Mouse (Mus musculus) lung, embryonic 15.5 days (tissue): ENCODE measurements around the gene Cpox. TPM values are rescaled to one million over a fixed set of nuclear protein-coding genes. Genes with fewer than 3 reads are reported as not detected.

Source experiments
- ATAC-seq: fragments of 200-750 bp; cut with Nextera tagmentation; 2 replicates; pipeline ENCODE4 v1.8.0; 2017; ENCODE audit warnings: moderate number of reproducible peaks, borderline replicate concordance; ENCODE audit not compliant: low FRiP score, low TSS enrichment; ENCODE audit errors: extremely low read depth
- H3K27ac ChIP-seq: fragments of 300-500 bp; sonication (generic); 2 replicates; pipeline ENCODE4 v1.5.1; 2015; ENCODE audit warnings: moderate library complexity, mild to moderate bottlenecking, inconsistent platforms
- H3K27me3 ChIP-seq: fragments of 300-500 bp; sonication (generic); 2 replicates; pipeline ENCODE4 v1.6.1; 2015; ENCODE audit warnings: inconsistent platforms
- H3K36me3 ChIP-seq: fragments of 300-500 bp; sonication (generic); 2 replicates; pipeline ENCODE4 v1.6.1; 2015; ENCODE audit warnings: inconsistent platforms
- H3K4me1 ChIP-seq: fragments of 300-500 bp; sonication (generic); 2 replicates; pipeline ENCODE4 v1.6.1; 2015; ENCODE audit warnings: inconsistent platforms
- H3K4me2 ChIP-seq: fragments of 300-500 bp; sonication (generic); 2 replicates; pipeline ENCODE4 v1.6.1; 2015; ENCODE audit warnings: inconsistent platforms, mild to moderate bottlenecking, moderate library complexity
- H3K4me3 ChIP-seq: fragments of 300-500 bp; sonication (generic); 2 replicates; pipeline ENCODE4 v1.5.1; 2015; ENCODE audit warnings: mild to moderate bottlenecking, inconsistent platforms
- H3K9ac ChIP-seq: fragments of 300-500 bp; sonication (generic); 2 replicates; pipeline ENCODE4 v1.6.1; 2015; ENCODE audit warnings: inconsistent platforms
- H3K9me3 ChIP-seq: fragments of 300-500 bp; sonication (generic); 2 replicates; pipeline ENCODE4 v1.6.1; 2016; ENCODE audit warnings: inconsistent platforms
- WGBS: fragments of 180-500 bp; shearing (Covaris S2); methylation state at CpG from one replicate; pipeline ENCODE4 v1.1.7; 2015; 5-methylcytosine and 5-hydroxymethylcytosine counted together
- polyA plus RNA-seq: library from polyadenylated mRNA; unstranded; fragments of >200 nt; fragmentation: Nextera tagmentation; extraction: Ambion mirVana; gene quantifications from 2 replicates; pipeline ENCODE4 v1.2.1, GENCODE M21; 2015

The Cpox gene
- polyA plus RNA-seq, 1 experiment from 2014 or later, result 24.9 TPM

- no peaks in the 10 kb centered on the region for H3K9me3 ChIP-seq
- H3K9ac ChIP-seq, result no peak overlapping the region
- peak overlapping the region; percentile 86 for H3K4me2 ChIP-seq
- peaks cover 8% of the 10 kb centered on the region for H3K4me1 ChIP-seq
- H3K36me3 ChIP-seq, result peaks cover 25% of the 10 kb centered on the region
- no peaks in the 10 kb centered on the region for H3K27me3 ChIP-seq
- no peak for ATAC-seq
- H3K27ac ChIP-seq, result no peak overlapping the region
- WGBS, result 63% methylated on average over 8 of the region's 8 CpGs
- H3K4me3 ChIP-seq, result peak overlapping the region; percentile 91
These were observed 1.3 kb downstream of the Cpox start for GRCm38 (mm10) chr16:58671212-58671985.

- Histone ChIP-seq H3K36me3 (peaks cover 33% of the 10 kb centered on the region), H3K4me3 (no peak overlapping the region), H3K27me3 (no peaks in the 10 kb centered on the region), H3K9ac (no peak overlapping the region), H3K9me3 (no peaks in the 10 kb centered on the region), H3K27ac (no peak overlapping the region), H3K4me1 (peaks cover 8% of the 10 kb centered on the region), H3K4me2 (no peak overlapping the region)
- 88% methylated on average over 13 of the region's 13 CpGs for WGBS
- no peak for ATAC-seq
These were observed 2.3 kb downstream of the Cpox start for GRCm38 (mm10) chr16:58672396-58672795.

- Histone ChIP-seq H3K4me1 (peaks cover 8% of the 10 kb centered on the region), H3K27ac (no peak overlapping the region), H3K4me2 (no peak overlapping the region), H3K9ac (no peak overlapping the region), H3K27me3 (no peaks in the 10 kb centered on the region), H3K36me3 (peaks cover 38% of the 10 kb centered on the region), H3K9me3 (no peaks in the 10 kb centered on the region), H3K4me3 (no peak overlapping the region)
- WGBS, result 87% methylated on average over 15 of the region's 15 CpGs
- ATAC-seq, result no peak
These were observed 3.8 kb downstream of the Cpox start for GRCm38 (mm10) chr16:58673811-58674410.

DNA sequence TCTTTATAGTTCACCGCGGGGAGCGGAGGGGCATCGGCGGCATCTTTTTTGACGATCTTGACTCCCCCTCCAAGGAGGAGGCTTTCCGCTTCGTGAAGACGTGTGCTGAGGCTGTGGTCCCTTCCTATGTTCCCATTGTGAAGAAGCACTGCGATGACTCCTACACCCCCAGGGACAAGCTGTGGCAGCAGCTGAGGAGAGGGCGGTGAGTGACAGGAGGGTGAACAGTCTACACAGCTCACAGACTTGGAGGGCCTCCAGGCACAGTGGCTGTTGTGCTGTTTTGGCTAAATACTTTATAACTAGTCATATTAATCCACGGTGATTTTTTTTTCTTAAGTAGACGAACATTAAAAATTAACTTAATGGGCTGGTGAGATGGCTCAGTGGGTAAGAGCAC is 5.2 kb downstream of the Cpox start:
- WGBS, result 95% methylated on average over 13 of the region's 13 CpGs
- Histone ChIP-seq H3K4me3 (no peak overlapping the region), H3K4me2 (no peak overlapping the region), H3K27me3 (no peaks in the 10 kb centered on the region), H3K27ac (no peak overlapping the region), H3K9ac (no peak overlapping the region), H3K9me3 (no peaks in the 10 kb centered on the region), H3K4me1 (peaks cover 4% of the 10 kb centered on the region; the same call in 1 of the 2 replicates), H3K36me3 (peaks cover 38% of the 10 kb centered on the region)
- no peak for ATAC-seq

DNA sequence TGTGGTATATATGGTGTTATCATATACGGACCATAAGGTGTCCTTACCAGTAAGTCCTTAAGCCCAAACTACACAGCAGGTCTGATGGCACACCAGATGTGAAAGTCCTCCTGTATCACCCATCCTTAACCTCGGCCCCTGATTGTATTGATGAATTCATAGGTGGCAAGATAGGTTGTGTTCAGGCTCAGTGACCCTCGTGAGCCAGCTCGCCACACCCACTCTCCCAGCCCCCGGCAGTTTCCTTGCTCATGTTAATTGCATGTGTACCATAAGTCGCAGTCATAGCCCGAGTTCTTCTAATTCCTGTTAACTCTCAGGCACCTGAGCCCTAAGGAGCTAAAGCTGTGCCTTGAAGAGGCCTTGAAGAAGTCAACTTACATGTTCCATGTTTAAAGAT is 6.1 kb downstream of the Cpox start:
- WGBS, result 79% methylated on average over 7 of the region's 7 CpGs
- no peak overlapping the region for H3K4me3 ChIP-seq
- peaks cover 44% of the 10 kb centered on the region for H3K36me3 ChIP-seq
- no peaks in the 10 kb centered on the region for H3K27me3 ChIP-seq
- peaks cover 4% of the 10 kb centered on the region; the same call in 1 of the 2 replicates for H3K4me1 ChIP-seq
- ATAC-seq, result no peak
- H3K9ac ChIP-seq, result no peak overlapping the region
- H3K27ac ChIP-seq, result no peak overlapping the region
- H3K4me2 ChIP-seq, result no peak overlapping the region
- no peaks in the 10 kb centered on the region for H3K9me3 ChIP-seq

- H3K27ac ChIP-seq, result no peak overlapping the region
- peaks cover 1% of the 10 kb centered on the region; the same call in 1 of the 2 replicates for H3K4me1 ChIP-seq
- H3K9me3 ChIP-seq, result no peaks in the 10 kb centered on the region
- no peak for ATAC-seq
- H3K36me3 ChIP-seq, result peaks cover 44% of the 10 kb centered on the region
- H3K27me3 ChIP-seq, result no peaks in the 10 kb centered on the region
- no peak overlapping the region for H3K4me2 ChIP-seq
- H3K9ac ChIP-seq, result no peak overlapping the region
- WGBS, result 86% methylated on average over 3 of the region's 3 CpGs
- H3K4me3 ChIP-seq, result no peak overlapping the region
These were observed 6.5 kb downstream of the Cpox start for GRCm38 (mm10) chr16:58676633-58677032.

- 81% methylated on average over 5 of the region's 5 CpGs for WGBS
- Histone ChIP-seq H3K4me2 (no peak overlapping the region), H3K36me3 (peaks cover 44% of the 10 kb centered on the region), H3K27me3 (no peaks in the 10 kb centered on the region), H3K9ac (no peak overlapping the region), H3K9me3 (no peaks in the 10 kb centered on the region), H3K4me1 (no peaks in the 10 kb centered on the region), H3K4me3 (no peak overlapping the region), H3K27ac (no peak overlapping the region)
- no peak for ATAC-seq
These were observed 7.4 kb downstream of the Cpox start for GRCm38 (mm10) chr16:58677491-58677890.

DNA sequence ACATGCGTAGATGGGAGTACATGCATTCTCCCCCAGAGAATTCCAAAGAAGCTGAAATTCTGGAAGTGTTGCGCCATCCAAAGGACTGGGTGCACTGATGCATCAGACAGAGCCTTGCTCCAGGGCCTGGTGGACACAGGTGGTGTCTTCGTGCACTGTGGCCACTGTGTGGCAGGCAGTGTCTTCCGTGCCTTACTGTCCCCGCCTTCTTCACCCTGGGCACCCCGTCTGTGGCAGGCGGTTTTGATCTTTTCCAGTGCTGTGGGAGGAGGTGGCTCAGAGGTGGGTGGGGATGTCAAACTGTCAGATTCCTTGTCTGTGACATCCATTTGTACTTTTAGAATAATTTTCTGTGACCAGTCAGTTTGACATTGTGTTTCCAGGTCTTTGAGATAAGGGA is 8.6 kb downstream of the Cpox start:
- no peak overlapping the region for H3K27ac ChIP-seq
- H3K36me3 ChIP-seq, result peaks cover 41% of the 10 kb centered on the region
- H3K9me3 ChIP-seq, result no peaks in the 10 kb centered on the region
- H3K4me2 ChIP-seq, result no peak overlapping the region
- no peak overlapping the region for H3K9ac ChIP-seq
- no peak overlapping the region for H3K4me3 ChIP-seq
- WGBS, result 72% methylated on average over 7 of the region's 7 CpGs
- no peak for ATAC-seq
- H3K27me3 ChIP-seq, result no peaks in the 10 kb centered on the region
- H3K4me1 ChIP-seq, result no peaks in the 10 kb centered on the region

- ATAC-seq, result no peak
These were observed 12.0 kb downstream of the Cpox start for GRCm38 (mm10) chr16:58682046-58682445.

DNA sequence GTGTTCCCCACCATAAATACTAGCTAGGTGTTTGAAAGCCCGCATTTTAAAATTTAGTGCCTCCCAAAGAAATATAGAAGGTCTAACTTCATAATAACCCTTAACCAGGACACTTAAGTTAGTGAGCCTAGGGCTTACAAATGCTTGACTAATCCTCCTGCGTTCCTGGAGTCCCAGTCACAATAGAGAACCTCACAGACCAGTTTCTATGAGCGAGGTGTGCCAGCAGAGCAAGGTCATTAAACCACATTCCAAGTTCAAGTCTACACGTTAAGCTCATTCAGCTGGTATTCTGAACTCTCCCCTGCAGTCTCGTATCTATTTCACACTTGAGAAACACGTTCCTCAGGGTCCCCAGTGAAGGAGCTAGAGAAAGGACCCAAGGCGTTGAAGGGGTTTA is 12.8 kb downstream of the Cpox start:
- Histone ChIP-seq H3K27ac (no peak overlapping the region), H3K4me2 (no peak overlapping the region), H3K4me3 (no peak overlapping the region), H3K36me3 (peaks cover 9% of the 10 kb centered on the region; the same call in 1 of the 2 replicates), H3K4me1 (no peaks in the 10 kb centered on the region), H3K27me3 (no peaks in the 10 kb centered on the region), H3K9me3 (no peaks in the 10 kb centered on the region), H3K9ac (no peak overlapping the region)
- ATAC-seq, result no peak
- 75% methylated on average over 7 of the region's 7 CpGs for WGBS

More at GRCm38 (mm10) chr16:58682046-58682445, 12.0 kb downstream of the Cpox start:
- H3K27ac ChIP-seq, result no peak overlapping the region
- no peak overlapping the region for H3K4me2 ChIP-seq
- H3K9ac ChIP-seq, result no peak overlapping the region
- WGBS, result 88% methylated on average over 6 of the region's 6 CpGs
- H3K27me3 ChIP-seq, result no peaks in the 10 kb centered on the region
- H3K9me3 ChIP-seq, result no peaks in the 10 kb centered on the region
- no peaks in the 10 kb centered on the region for H3K4me1 ChIP-seq
- peaks cover 14% of the 10 kb centered on the region; the same call in 1 of the 2 replicates for H3K36me3 ChIP-seq
- H3K4me3 ChIP-seq, result no peak overlapping the region

- Histone ChIP-seq H3K4me1 (no peaks in the 10 kb centered on the region), H3K9ac (no peak overlapping the region), H3K9me3 (no peaks in the 10 kb centered on the region), H3K4me2 (no peak overlapping the region), H3K36me3 (peaks cover 6% of the 10 kb centered on the region; the same call in 1 of the 2 replicates), H3K27me3 (no peaks in the 10 kb centered on the region), H3K27ac (no peak overlapping the region), H3K4me3 (no peak overlapping the region)
- no peak for ATAC-seq
- 88% methylated on average over 4 of the region's 4 CpGs for WGBS
These were observed 13.8 kb downstream of the Cpox start for GRCm38 (mm10) chr16:58683911-58684310.

- Histone ChIP-seq H3K27me3 (no peaks in the 10 kb centered on the region), H3K27ac (no peak overlapping the region), H3K4me2 (no peak overlapping the region), H3K9ac (no peak overlapping the region), H3K4me1 (no peaks in the 10 kb centered on the region), H3K36me3 (peaks cover 6% of the 10 kb centered on the region; the same call in 1 of the 2 replicates), H3K9me3 (no peaks in the 10 kb centered on the region), H3K4me3 (no peak overlapping the region)
- no peak for ATAC-seq
These were observed 14.4 kb downstream of the Cpox start for GRCm38 (mm10) chr16:58684537-58684936.
